Mouse (Mus musculus) hindbrain, embryonic 12.5 days (tissue): ENCODE data around the gene Gm10226. TPM values are rescaled to one million over a fixed set of nuclear protein-coding genes. Genes with fewer than 3 reads are reported as not detected.
"Not testable (repeated sequence)": the region's sequence is repeated elsewhere in the genome, so short reads cannot be mapped to it uniquely, and the experiment has no call there.

Source experiments
- ATAC-seq: fragments of 200-750 bp; cut with Nextera tagmentation; 2 replicates; pipeline ENCODE4 v1.8.0; 2017; ENCODE audit warnings: moderate TSS enrichment; ENCODE audit not compliant: low FRiP score
- H3K27ac ChIP-seq: fragments of 300-500 bp; sonication (generic); 2 replicates; pipeline ENCODE4 v1.5.1; 2016; ENCODE audit warnings: mild to moderate bottlenecking
- H3K27me3 ChIP-seq: fragments of 300-500 bp; sonication (generic); 2 replicates; pipeline ENCODE4 v1.6.1; 2016; ENCODE audit warnings: mild to moderate bottlenecking
- H3K36me3 ChIP-seq: fragments of 300-500 bp; sonication (generic); 2 replicates; pipeline ENCODE4 v1.6.1; 2016; ENCODE audit warnings: mild to moderate bottlenecking
- H3K4me1 ChIP-seq: fragments of 300-500 bp; sonication (generic); 2 replicates; pipeline ENCODE4 v1.6.1; 2016
- H3K4me2 ChIP-seq: fragments of 300-500 bp; sonication (generic); replicated peaks from 2 replicates; pipeline ENCODE4 v1.6.1; 2016; ENCODE audit warnings: mild to moderate bottlenecking
- H3K4me3 ChIP-seq: fragments of 300-500 bp; sonication (generic); 2 replicates; pipeline ENCODE4 v1.5.1; 2016; ENCODE audit warnings: mild to moderate bottlenecking
- H3K9ac ChIP-seq: fragments of 300-500 bp; sonication (generic); 2 replicates; pipeline ENCODE4 v1.6.1; 2016; ENCODE audit warnings: mild to moderate bottlenecking, moderate library complexity
- H3K9me3 ChIP-seq: fragments of 300-500 bp; sonication (generic); replicated peaks from 2 replicates; pipeline ENCODE4 v1.6.1; 2016; ENCODE audit warnings: mild to moderate bottlenecking
- WGBS: fragments of 180-500 bp; shearing (Covaris S2); methylation state at CpG from one replicate; pipeline ENCODE4 v1.1.7; 2016; 5-methylcytosine and 5-hydroxymethylcytosine counted together
- polyA plus RNA-seq: library from polyadenylated mRNA; unstranded; fragments of >200 nt; fragmentation: Nextera tagmentation; extraction: Ambion mirVana; gene quantifications from 2 replicates; pipeline ENCODE4 v1.2.1, GENCODE M21; 2016

The Gm10226 gene
- 16.7 and 18.5 TPM in 2 replicates for polyA plus RNA-seq

- WGBS, result 91% methylated on average over 3 of the region's 3 CpGs
- Histone ChIP-seq H3K4me3 (no peak within 1 kb of the TSS), H3K4me1 (no peaks in the 10 kb centered on the region), H3K27me3 (no peaks in the 10 kb centered on the region), H3K9me3 (no peaks in the 10 kb centered on the region), H3K4me2 (no peak within 1 kb of the TSS), H3K27ac (no peak within 1 kb of the TSS), H3K9ac (no peak within 1 kb of the TSS), H3K36me3 (peaks cover 36% of the 10 kb centered on the region)
- no peak for ATAC-seq
These were observed at the start of gene Gm10226 for GRCm38 (mm10) chr17:21691560-21691959. Gene Gm10226 (plus strand): TSS chr17:21691860.

GRCm38 (mm10) chr17:21648791-21649190 lies 42.9 kb upstream of the Gm10226 start:
- Histone ChIP-seq H3K27ac (no peak overlapping the region), H3K4me1 (no peaks in the 10 kb centered on the region), H3K4me2 (no peak overlapping the region), H3K4me3 (no peak overlapping the region), H3K9me3 (no peaks in the 10 kb centered on the region), H3K27me3 (no peaks in the 10 kb centered on the region), H3K36me3 (no peaks in the 10 kb centered on the region), H3K9ac (no peak overlapping the region)
- WGBS, result 64% methylated on average over 3 of the region's 3 CpGs
- ATAC-seq, result no peak

DNA sequence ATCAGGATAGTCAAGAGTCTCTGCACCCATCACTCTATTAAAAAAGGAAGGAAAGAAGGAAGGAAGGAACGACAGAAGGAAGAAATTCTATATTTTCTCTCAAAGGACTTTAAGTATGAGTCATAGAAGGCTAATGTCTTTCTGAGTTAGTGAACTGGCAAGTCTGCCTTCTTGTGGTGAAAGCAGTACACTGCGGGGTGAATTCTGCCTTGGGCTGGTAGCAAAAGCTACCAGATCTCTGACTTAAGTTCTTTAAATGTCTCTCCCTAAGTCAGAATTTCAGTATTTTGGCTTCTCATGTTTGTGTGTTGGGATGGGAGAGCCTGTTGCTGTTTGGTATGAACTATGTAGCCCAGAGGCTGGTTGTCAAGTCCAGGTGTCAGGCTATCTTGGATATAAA lies 41.7 kb upstream of the Gm10226 start:
- ATAC-seq, result no peak; the same call in 1 of the 2 replicates
- Histone ChIP-seq H3K9me3 (no peaks in the 10 kb centered on the region), H3K4me3 (peak overlapping the region; percentile 45), H3K27ac (peak overlapping the region; percentile 73), H3K4me2 (peak overlapping the region; percentile 51), H3K9ac (peak overlapping the region; percentile 53), H3K4me1 (no peaks in the 10 kb centered on the region), H3K27me3 (no peaks in the 10 kb centered on the region), H3K36me3 (no peaks in the 10 kb centered on the region)
- 34% methylated on average over 2 of the region's 2 CpGs for WGBS

DNA sequence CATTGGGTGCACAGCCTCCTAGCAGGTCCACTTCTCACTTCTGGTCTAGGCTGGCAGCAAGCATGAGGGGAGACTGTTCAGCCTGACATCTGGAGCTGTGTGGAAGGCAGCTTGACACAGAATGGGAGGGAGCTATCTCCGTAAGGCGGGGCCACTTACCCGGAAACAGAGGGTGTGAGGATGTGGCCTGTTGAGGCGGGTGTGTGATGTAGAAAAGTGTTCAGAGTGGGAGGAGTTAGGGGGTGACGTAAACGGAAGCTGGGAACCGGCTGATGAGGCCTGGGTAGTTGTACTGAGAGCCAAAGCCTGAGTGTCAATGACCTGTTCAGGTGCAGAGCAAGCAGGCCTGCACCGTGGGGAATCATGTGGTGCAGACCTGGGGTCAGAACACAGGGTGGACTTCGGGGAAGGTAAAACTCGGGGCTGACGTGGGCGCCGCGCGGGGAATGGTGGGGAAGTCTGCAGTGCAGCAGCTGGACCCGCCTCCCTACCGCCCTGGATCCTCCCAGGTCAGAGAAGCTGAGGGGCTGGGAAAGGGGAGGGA lies 41.2 kb upstream of the Gm10226 start, which contains the start of gene Zfp983:
Gene Zfp983, plus strand, starts transcription at position 261 of the 544 bp plus-strand sequence.
- ATAC-seq, result peak; percentile 99
- Histone ChIP-seq H3K4me3 (peak within 1 kb of the TSS; percentile 45), H3K9ac (peak within 1 kb of the TSS; percentile 53), H3K4me2 (peak within 1 kb of the TSS; percentile 51), H3K27ac (peak within 1 kb of the TSS; percentile 73)
- under 1% methylated on average over 17 of the region's 17 CpGs for WGBS
- H3K4me1 ChIP-seq, H3K9me3 ChIP-seq, H3K36me3 ChIP-seq, H3K27me3 ChIP-seq: not testable (repeated sequence)

DNA sequence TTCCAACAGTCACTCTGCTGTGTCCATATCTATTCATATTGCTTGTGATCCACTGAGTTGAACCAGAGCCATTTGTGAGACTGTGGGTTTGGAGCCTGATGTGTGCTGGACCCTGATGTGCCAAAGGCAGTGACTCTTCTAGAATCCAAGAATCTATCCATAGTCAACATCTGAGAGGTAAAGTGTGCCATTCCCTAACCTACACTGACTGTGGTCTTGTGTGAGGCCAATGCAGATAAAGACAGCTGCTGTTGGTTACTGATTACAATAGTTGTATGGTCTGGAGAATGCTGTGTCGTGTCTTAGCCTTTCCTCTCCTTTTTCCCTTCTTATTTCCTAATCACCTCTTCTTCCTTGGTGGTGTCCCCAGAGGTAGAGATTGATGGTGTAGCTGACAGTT lies 12.8 kb upstream of the Gm10226 start:
- H3K36me3 ChIP-seq, H3K9me3 ChIP-seq, H3K4me2 ChIP-seq, H3K4me1 ChIP-seq, H3K4me3 ChIP-seq, H3K9ac ChIP-seq, H3K27ac ChIP-seq, H3K27me3 ChIP-seq: not testable (repeated sequence)
- 21% methylated on average over 1 of the region's 1 CpGs for WGBS
- ATAC-seq, result peak; percentile 1; the same call in 1 of the 2 replicates

GRCm38 (mm10) chr17:21679273-21680018 lies 12.2 kb upstream of the Gm10226 start:
- Histone ChIP-seq H3K27ac (peak overlapping the region; percentile 62), H3K9me3 (no peaks in the 10 kb centered on the region), H3K4me1 (peaks cover 3% of the 10 kb centered on the region; the same call in 1 of the 2 replicates), H3K9ac (peak overlapping the region; percentile 41; the same call in 1 of the 2 replicates), H3K4me2 (peak overlapping the region; percentile 52), H3K36me3 (0 out of 2 replicates have a peak, but pooled peaks cover under 1% of the 10 kb centered on the region), H3K27me3 (no peaks in the 10 kb centered on the region), H3K4me3 (peak overlapping the region; percentile 45)
- peak; percentile 99 for ATAC-seq
- WGBS, result 4% methylated on average over 9 of the region's 9 CpGs

DNA sequence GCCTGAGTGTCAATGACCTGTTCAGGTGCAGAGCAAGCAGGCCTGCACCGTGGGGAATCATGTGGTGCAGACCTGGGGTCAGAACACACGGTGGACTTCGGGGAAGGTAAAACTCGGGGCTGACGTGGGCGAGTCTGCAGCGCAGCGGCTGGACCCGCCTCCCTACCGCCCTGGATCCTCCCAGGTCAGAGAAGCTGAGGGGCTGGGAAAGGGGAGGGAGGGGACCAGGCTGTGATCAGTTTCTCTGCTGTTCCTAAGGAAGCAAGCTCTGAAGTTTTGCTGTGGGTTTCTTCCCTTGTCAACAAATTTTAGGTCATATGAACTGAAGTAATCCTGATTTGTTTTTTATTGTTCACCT lies 11.7 kb upstream of the Gm10226 start:
- H3K4me1 ChIP-seq, H3K27ac ChIP-seq, H3K27me3 ChIP-seq, H3K36me3 ChIP-seq, H3K9me3 ChIP-seq: not testable (repeated sequence)
- H3K4me2 ChIP-seq, result peak overlapping the region; percentile 52
- H3K9ac ChIP-seq, result peak overlapping the region; percentile 41; the same call in 1 of the 2 replicates
- 1% methylated on average over 10 of the region's 10 CpGs for whole genome bisulfite sequencing
- H3K4me3 ChIP-seq, result peak overlapping the region; percentile 45
- ATAC-seq, result peak; percentile 88

GRCm38 (mm10) chr17:21693342-21693741 lies 1.7 kb downstream of the Gm10226 start:
- no peak overlapping the region for H3K4me2 ChIP-seq
- H3K9me3 ChIP-seq, result no peaks in the 10 kb centered on the region
- H3K36me3 ChIP-seq, result peaks cover 36% of the 10 kb centered on the region
- H3K27ac ChIP-seq, result no peak overlapping the region
- no peaks in the 10 kb centered on the region for H3K4me1 ChIP-seq
- ATAC-seq, result no peak
- no peak overlapping the region for H3K4me3 ChIP-seq
- H3K27me3 ChIP-seq, result no peaks in the 10 kb centered on the region
- 80% methylated on average over 3 of the region's 3 CpGs for WGBS
- H3K9ac ChIP-seq, result no peak overlapping the region

- Histone ChIP-seq H3K9ac (no peak overlapping the region), H3K27ac (no peak overlapping the region), H3K4me2 (no peak overlapping the region), H3K36me3 (peaks cover 14% of the 10 kb centered on the region), H3K4me3 (no peak overlapping the region), H3K27me3 (no peaks in the 10 kb centered on the region), H3K4me1 (no peaks in the 10 kb centered on the region), H3K9me3 (no peaks in the 10 kb centered on the region)
- ATAC-seq, result no peak
These were observed 4.4 kb downstream of the Gm10226 start for GRCm38 (mm10) chr17:21696073-21696472.

GRCm38 (mm10) chr17:21702281-21703240 lies 10.9 kb downstream of the Gm10226 start:
- Histone ChIP-seq H3K27ac (no peak overlapping the region), H3K9ac (no peak overlapping the region), H3K4me1 (no peaks in the 10 kb centered on the region), H3K36me3 (no peaks in the 10 kb centered on the region), H3K4me2 (no peak overlapping the region), H3K9me3 (no peaks in the 10 kb centered on the region), H3K27me3 (no peaks in the 10 kb centered on the region), H3K4me3 (no peak overlapping the region)
- 50% methylated on average over 5 of the region's 5 CpGs for WGBS
- ATAC-seq, result no peak

DNA sequence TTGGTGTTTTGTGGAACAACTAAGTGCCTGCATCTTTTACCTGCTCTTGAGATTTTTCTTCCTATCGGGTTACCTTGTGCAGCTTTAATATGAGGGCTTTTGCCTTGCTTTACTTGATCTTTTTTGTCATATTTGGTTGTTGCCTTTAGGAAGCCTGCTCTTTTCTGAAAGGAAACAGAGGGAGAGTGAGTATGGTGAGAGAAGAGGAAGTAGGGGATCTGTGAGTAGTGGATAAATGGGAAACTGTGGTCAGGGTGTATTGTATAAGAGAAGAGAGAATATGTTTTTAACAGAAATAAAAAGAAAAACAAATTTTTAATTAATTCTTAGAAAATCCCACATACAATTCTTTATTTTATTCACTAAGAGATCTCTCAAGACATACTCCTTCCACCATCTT lies 11.8 kb downstream of the Gm10226 start:
- no peak overlapping the region for H3K9ac ChIP-seq
- H3K36me3 ChIP-seq, result no peaks in the 10 kb centered on the region
- no peak for ATAC-seq
- peaks cover 2% of the 10 kb centered on the region for H3K4me1 ChIP-seq
- H3K27ac ChIP-seq, result no peak overlapping the region
- no peaks in the 10 kb centered on the region for H3K9me3 ChIP-seq
- no peak overlapping the region for H3K4me2 ChIP-seq
- H3K27me3 ChIP-seq, result no peaks in the 10 kb centered on the region
- 97% methylated on average over 1 of the region's 1 CpGs for WGBS
- H3K4me3 ChIP-seq, result no peak overlapping the region

- Histone ChIP-seq H3K4me2 (peak within 1 kb of the TSS; percentile 59), H3K27ac (peak within 1 kb of the TSS; percentile 88), H3K4me1 (peaks cover 9% of the 10 kb centered on the region), H3K9ac (peak within 1 kb of the TSS; percentile 81), H3K36me3 (peaks cover 10% of the 10 kb centered on the region), H3K4me3 (peak within 1 kb of the TSS; percentile 67), H3K9me3 (no peaks in the 10 kb centered on the region), H3K27me3 (no peaks in the 10 kb centered on the region)
- 4% methylated on average over 26 of the region's 26 CpGs for WGBS
- ATAC-seq, result peak; percentile 97
These were observed 15.8 kb downstream of the Gm10226 start, which contains the start of gene Zfp760 for GRCm38 (mm10) chr17:21707343-21707996. Gene Zfp760 (plus strand): TSS chr17:21707741.
